Mouse (Mus musculus): ENCODE results near the gene Timm10b.

Timm10b gene

GRCm38 (mm10) chr7:105639756-105640155 is at the start of gene Timm10b:
TSS of gene Timm10b (plus strand) at chr7:105640056.
- no peak for DNase-seq (ENCODE audit: low spot score)

DNA sequence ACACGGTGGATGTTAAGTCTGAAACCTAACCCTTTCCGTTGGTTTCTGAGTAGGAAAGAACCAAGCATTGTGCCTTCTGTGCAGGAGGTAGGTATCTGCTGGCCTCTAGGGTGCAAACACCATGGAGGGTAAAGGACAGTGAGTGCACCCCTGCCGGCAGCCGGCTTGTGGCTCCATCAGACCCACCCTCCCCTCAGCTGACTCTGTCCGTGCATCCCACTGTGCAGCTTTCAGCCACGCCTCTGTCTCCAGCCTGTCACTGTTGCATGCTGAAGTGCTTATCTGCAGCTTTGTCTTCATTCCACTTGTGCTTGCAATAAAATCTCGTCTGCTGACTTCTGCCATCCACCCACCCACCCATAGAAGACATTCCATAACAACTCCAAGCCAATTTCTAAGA is 49.8 kb upstream of the Timm10b start:
- DNase-seq (ENCODE audit: low spot score): no peak

DNA sequence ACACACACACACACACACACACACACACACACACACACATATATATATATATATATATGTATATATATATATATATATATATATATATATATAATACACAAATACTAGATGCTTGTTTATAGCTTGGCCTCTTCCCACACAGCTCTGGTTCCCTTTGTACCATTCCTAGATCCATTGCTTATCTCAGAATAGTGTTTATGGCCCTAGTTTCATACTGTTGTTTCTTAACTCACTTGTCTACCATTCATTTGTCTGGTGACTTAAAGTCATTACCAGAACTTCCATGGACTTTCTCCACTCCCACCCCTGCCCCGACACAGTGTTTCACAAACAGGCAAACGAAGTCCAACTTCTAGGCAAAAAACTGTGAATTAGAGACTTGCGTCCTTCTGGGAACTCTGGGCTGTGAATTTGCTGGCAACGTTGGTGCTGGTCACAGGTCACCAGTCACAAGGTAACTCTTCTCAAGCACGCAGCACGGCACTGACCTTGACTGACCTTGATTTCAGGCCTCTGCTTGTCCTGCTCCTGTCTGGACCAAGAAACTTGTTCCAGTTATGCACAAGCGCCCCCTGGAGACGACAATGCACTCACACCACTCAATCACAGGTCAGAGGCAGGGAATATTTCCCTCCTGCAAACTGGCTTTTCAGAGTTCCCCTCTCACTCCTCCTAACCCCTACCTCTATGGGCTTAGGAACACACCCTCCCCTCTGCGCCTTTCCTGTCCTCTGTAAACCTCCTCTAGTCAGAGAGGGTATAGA is 36.8 kb upstream of the Timm10b start:
- peak; percentile 8 for DNase-seq (ENCODE audit: low spot score)

DNA sequence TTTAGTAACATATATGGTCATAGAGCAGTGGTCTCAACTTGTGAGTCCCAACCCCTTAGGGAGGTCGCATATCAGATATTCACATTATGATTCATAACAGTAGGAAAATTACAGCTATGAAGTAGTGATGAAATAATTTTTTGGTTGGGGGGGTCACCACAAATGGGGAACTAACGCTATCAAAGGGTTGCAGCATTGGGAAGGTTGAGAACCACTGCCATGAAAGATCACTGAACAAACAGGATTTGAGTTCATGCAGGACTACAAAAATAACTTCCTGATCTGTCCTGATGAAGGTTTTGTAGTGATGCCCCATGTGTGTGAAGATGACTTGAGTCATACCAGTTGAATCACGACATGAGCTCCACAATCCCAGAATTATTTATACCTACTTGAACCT is 31.4 kb upstream of the Timm10b start:
- no peak for DNase-seq (ENCODE audit: low spot score)

DNA sequence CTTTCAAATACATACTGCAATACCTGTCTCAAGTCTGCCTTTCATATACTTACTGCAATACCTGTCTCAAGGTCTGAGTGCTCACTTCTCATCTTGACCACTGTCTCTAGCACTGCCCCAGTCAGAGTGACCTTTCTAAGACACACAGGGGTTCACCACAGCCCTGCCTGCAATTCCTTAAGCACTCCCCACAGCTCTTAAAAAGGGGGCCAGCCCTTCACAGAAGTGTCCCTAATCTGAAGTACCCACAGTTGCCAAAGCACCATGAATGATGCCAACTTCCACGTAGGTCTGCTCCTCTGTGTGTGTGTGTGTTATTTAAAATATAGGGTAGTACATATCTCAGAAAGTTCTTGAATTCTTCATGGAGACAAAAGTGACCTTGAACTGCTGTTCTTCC is 28.1 kb upstream of the Timm10b start:
- no peak for DNase-seq (ENCODE audit: low spot score)

GRCm38 (mm10) chr7:105614400-105614799 is 25.5 kb upstream of the Timm10b start:
- no peak for DNase-seq (ENCODE audit: low spot score)

DNA sequence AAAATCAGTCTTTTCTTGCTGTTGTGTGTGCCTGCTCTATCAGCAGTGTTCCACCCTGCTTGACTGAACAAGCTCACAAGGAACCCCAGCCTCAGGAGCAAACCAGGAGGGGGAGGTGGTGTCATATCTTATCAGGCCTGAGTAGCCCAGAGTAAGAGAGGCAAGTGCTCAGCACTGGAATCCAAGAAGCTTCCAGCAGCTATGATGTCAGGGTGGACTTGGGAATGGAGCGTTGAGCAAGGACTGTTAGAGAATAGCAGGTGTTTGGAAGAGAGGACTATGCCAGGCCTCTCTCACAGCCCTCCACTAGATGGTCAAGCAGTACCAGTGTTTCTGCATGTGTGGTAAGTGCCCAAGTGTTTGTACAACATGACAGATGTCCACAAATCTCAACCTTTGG is 24.1 kb upstream of the Timm10b start:
- DNase-seq (ENCODE audit: low spot score): no peak

GRCm38 (mm10) chr7:105616561-105616960 is 23.3 kb upstream of the Timm10b start:
- no peak for DNase-seq (ENCODE audit: low spot score)

GRCm38 (mm10) chr7:105617810-105618209 is 22.0 kb upstream of the Timm10b start:
- DNase-seq (ENCODE audit: low spot score): no peak

GRCm38 (mm10) chr7:105619701-105620100 is 20.2 kb upstream of the Timm10b start:
- no peak for DNase-seq (ENCODE audit: low spot score)

- no peak for DNase-seq (ENCODE audit: low spot score)
Measured at GRCm38 (mm10) chr7:105621053-105621452, 18.8 kb upstream of the Timm10b start.

DNA sequence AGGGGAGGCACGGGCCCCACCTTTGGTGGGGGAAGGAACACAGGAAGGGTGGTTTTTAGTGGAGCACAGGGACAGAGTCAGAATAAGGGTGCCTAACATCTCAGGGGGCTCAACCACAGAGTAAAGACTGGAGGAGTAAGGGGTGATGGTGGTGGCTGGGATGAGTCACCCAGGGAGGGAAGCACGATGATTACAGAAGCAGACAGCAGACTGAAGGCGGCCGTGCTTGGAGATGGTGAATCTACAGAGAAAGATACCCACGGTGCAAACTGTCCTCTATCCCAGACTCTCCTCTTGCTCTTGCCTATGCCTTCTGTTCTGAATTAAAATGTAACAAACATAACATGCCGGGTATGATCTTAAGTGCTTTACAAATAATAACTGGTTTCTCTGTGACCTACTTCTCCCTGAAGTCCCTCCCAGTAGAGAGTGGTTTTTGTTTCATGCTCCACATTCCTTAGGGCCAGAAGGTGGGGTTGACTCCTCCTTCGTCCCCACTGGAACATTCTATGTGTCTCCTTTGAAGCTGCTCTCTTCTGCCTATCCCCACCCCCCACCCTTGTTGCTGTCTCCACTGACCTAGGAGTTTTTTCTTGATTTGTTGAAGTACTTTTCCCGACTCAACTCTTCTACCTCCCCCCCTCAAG is 18.1 kb upstream of the Timm10b start:
- no peak for DNase-seq (ENCODE audit: low spot score)

GRCm38 (mm10) chr7:105625397-105625796 is 14.5 kb upstream of the Timm10b start:
- no peak for DNase-seq (ENCODE audit: low spot score)

DNA sequence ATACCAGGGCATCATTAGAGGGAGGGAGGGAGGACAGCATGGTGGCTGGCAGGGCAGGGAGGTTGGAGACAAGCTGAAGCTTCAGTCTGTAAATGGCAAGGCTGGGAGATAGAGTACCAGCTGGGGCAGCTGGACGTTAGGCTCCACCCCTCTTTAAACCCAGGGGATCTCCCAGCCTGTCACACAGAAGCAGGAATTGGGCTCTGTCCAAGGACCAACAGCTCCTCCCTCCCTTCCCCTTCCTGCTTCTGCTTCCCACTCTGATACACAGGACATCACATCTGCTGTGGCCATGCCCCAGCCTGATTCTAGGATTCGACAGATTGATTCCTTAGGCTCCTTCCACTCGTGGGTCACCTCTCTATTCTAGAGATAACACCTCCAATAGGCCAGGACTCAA is 11.2 kb upstream of the Timm10b start:
- no peak for DNase-seq (ENCODE audit: low spot score)

DNA sequence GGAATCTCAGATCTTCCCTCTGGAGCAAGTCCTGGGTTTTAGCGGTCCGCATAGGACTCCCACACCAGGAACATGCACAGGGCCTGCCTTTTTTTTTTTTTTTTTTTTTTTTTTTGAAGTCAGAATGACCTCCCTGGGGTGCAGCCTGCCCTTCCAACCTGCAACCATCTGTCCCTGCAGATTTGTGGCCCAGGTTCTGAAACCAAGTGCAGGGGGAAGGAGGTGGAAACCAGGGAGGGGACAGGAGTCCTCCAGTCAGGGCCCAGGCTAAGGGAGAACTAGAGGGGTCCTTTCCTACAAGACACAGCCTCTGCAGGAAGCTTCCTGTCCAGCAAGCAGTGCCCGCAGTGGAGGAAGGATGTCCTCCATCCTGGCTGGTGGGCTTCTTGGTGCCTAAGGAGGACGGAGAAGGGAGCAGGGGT is 7.3 kb upstream of the Timm10b start:
- DNase-seq (ENCODE audit: low spot score): no peak

DNA sequence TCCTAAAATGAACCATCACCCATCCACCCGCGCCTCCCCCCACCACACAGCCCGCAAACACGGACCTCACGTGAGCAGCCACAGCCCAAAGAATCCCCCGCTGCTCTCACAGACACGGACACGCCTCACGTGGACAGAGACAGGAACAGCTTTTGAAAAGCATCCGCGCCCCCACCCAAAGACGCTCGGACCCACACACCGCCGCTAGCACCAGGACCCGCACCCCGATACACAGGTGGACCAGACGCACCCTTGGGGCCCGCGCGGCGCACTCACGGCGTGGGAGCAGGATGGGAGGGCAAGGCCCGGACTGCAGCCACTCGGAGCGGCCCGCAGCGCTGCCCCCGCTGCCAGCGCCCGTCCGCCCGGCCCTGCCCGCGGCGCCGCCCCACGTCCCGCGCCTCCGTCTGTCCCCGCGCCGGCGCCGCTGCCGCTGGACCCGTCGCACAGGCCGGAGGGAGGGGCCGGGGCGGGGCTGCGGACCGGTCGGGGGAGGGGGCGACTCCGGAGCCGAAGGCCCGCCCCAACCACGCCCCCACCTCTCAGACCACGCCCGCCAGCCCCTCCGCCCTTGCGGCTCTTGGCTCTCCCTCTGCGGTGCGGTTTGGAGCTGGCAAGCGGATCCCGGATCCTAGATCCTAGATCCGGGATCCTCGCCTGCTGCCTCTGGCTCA is 6.6 kb upstream of the Timm10b start, which contains the start of gene Trim3:
TSS of gene Trim3 (minus strand) at position 445 of the 674 bp plus-strand sequence.
- peak; percentile 59 for DNase-seq (ENCODE audit: low spot score)

- no peak for DNase-seq (ENCODE audit: low spot score)
Measured at GRCm38 (mm10) chr7:105633801-105634135, 6.1 kb upstream of the Timm10b start.

DNA sequence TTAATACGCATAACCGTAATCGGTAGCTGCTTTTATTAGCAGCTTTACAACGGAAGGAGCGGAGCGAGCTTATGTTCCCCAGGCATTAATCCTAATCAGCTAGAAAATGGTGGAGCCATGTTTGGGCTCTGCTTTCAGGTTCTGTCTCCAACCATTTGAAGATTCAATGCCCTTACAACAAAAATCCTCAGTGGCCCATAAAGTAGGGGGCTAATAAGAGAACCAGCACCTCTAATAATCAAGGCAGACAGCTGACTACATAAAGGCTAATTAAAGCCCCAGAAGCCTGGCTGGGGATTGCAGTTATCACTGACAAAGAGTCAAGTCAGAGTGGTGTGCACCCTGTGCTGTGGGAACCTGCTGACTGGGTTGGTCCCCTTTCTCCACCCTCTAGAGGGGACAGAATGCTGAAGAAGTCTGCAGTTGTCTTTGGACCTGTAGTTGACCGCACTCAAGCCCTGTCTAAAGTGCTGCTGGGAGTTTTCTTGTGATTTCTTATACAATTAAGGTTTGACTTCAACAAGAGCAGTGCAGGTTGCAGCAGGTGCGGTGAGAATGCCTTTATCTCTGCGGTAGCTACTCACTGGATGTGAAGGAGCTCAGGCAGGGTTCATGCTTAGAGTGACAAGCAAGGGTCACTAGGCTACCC is 5.5 kb upstream of the Timm10b start:
- DNase-seq (ENCODE audit: low spot score): no peak

- no peak for DNase-seq (ENCODE audit: low spot score)
Measured at GRCm38 (mm10) chr7:105635726-105636125, 4.1 kb upstream of the Timm10b start.

DNA sequence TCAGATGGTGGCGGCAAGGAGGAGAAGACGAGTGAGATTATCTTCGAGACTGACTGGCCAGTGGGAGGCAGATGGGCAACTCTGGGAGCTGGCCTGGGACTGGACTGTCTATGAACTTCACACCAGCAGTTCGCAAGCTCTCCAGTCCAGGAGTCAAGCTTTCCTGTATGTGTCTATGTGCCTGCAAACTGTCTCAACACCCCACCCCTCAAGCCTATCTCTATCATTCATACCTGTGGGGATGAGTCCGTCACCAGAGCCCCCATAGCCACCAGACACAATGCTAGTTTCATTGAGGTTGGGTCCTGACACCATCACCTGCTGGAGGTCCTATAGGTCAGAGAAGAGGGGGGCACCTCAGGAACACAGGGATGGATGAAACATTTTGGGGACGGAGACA is 1.1 kb upstream of the Timm10b start:
- DNase-seq (ENCODE audit: low spot score): no peak

GRCm38 (mm10) chr7:105639304-105639703 is 552 bp upstream of the Timm10b start:
- no peak for DNase-seq (ENCODE audit: low spot score)

GRCm38 (mm10) chr7:105640233-105640893 is 507 bp downstream of the Timm10b start, which contains the start of the genes Arfip2 and Gm45799:
TSS of gene Arfip2 (minus strand) at chr7:105640416.
TSS of gene Gm45799 (plus strand) at chr7:105640552.
- DNase-seq (ENCODE audit: low spot score): peak; percentile 97

Measured in T-cell, adult 2 months (primary cell).